Mouse (Mus musculus) right cerebral cortex, postnatal 10 days (tissue): Measurements from ENCODE around the gene Msantd4.
"Not testable (repeated sequence)": the region's sequence is repeated elsewhere in the genome, so short reads cannot be mapped to it uniquely, and the experiment has no call there.

Source experiments
- DNase-seq, 2 experiments: peaks; one replicate each; pipeline ENCODE4 v3.0.0; 2021; ENCODE audit warnings: low spot score in 2 of 2

Gene Msantd4

DNA sequence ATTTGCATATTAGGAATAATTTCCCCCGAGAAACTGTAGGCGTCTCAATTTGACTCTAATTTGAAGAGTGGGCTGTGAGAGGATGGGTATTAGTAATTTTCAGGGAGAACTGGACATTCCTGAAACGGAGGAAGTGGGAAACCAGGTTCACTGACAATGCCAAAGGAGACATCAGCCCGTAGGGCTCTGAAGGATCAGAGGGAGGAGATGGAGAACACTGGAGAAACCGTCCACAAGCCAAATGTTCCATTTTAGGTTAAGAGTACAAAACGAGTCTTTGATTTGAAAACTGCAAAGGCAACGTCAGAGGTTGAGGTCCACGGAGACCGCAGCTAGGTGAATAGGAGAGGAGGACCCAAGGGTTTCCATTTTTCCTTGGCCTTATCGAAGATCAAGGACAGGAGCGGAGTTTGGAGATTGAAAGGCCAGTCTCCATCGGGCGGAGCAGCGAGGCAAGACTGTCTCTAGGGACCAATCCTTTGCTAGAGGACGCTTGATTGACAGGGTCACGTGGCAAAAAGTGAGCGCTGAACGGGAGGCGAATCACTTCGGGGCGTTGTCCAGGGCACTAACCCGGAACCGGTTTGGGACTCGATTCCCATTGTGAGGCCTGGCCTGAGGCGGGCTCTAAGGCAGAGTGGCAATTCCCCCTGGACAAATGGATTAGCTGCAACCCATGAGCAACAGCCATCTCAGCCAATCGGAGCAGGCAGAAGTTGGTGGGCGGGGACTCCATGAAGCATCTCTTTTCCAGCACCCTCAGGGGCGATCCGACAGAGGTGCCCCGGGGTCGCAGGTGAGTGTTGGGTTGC is at the start of gene Msantd4:
TSS of gene Msantd4 (plus strand) at position 735 of the 812 bp plus-strand sequence.
- peak; percentile 99 to 100 for DNase-seq

DNA sequence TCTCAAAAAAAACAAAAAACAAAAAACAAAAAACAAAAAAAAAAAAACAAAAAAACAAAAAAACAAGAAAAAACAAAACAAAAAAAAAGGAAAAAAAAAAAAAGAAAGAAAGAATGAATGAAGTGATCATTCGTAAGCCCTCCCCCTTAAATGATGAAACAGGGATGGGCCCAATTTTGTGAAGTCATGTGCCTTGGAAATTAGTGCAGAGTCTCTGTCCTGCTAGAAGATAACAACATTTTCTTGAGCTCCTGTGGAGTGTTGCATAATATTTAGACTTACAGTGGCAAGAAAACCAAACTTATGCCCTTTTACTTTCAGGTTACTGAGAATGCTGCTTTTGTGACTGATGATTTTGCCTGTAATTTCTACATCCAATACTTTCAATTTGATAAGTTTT is 23.2 kb upstream of the Msantd4 start:
- DNase-seq = no peak

DNA sequence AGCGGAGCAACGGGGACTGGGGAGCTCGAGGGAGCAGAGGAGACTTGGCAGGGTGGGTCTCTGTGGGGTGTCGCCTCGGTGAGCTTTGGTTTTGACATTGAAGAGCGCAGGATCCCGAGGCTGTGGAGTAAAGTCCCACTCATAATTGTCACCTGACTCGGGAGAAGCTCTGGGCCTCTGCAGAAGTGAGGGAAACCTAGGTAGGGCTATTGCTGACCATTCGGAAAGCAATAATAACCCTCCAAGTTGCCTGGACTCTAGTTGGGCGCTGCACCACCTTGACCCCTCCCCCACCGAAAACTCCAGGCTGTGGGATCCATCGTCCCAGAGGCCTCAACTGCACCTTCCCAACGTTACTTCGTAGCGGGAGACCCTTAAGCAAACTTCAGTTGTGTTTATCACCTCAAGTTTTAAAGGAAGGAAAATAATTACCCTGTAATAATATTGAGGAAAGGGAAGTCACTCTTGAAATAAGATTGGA is 318 bp downstream of the Msantd4 start:
- DNase-seq = no peak

DNA sequence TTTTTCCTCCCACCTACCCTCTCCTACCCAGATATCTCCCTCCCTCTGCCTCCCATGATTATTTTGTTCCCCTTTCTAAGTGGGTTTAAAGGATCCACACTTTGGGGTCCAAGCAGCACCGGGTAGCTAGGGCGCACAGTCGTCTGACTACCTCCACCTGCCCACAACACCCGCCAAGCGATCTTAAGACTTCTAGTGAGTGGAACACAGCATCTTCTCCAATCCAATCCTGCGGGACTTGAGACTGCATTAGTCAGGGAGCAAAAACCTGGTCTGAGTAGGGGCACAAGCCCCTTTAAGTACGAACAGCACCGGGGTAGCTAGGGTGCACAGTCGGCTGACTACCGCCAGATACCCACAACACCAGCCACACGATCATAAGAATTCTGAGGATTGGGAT is 24.4 kb downstream of the Msantd4 start:
- not testable (repeated sequence) for DNase-seq
